20 mouse cellular contexts compared by ENCODE assay signal in the genomic region with DNA sequence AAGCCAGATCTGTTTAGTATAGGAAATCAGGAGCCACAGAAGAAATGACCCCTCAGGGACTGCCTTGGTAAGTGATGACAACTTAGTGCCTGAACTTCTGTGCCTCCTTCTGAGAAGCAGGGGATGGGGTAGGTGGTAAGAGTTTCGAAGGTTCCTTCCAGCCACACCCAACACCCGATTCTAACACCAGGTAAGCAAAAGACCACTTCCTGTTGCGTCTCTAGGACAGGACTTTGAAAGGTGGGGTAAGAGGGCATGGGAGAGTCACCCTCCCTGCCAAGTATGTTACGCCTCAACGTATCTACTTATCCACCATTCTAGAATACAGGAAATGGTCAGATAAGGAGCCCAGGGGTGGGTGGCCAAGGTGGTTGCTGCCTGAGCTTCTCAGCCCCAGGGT.
"Had no signal": no experiment of that assay in that cellular context is flagged by ENCODE, and none has a peak within 500 bp of the region (broad histone marks: within the 10 kb centered on the region; RNA-seq: fewer than 3 reads in every experiment).

No protein-coding gene starts in this region.

- DNase-seq: liver, embryonic 13.5 days; liver, postnatal 0 days; lung, adult 2 months; lung, postnatal 4 days; retina, postnatal 1 day; right cerebral cortex, adult 18-20 months; right cerebral cortex, postnatal 25 days; right cerebral cortex, postnatal 4 days; spleen, adult 18-20 months; thymus, adult 18-20 months; thymus, postnatal 25 days; thymus, postnatal 4 days had no signal

- H3K27ac ChIP-seq: liver, embryonic 13.5 days; liver, embryonic 15.5 days; lung, embryonic 15.5 days; midbrain, embryonic 13.5 days; midbrain, embryonic 15.5 days; neural tube, embryonic 13.5 days; neural tube, embryonic 15.5 days had no signal

- H3K4me1 ChIP-seq: lung, embryonic 15.5 days; midbrain, embryonic 15.5 days; neural tube, embryonic 13.5 days; neural tube, embryonic 15.5 days had no signal

- ATAC-seq: liver, postnatal 0 days; lung, postnatal 0 days; midbrain, embryonic 13.5 days; midbrain, embryonic 15.5 days had no signal

- H3K4me3 ChIP-seq: liver, embryonic 13.5 days; liver, embryonic 15.5 days; lung, embryonic 15.5 days; midbrain, embryonic 13.5 days; midbrain, embryonic 15.5 days; neural tube, embryonic 13.5 days; neural tube, embryonic 15.5 days had no signal

- H3K27me3 ChIP-seq: liver, embryonic 13.5 days; liver, embryonic 15.5 days; lung, embryonic 15.5 days; megakaryocyte, embryonic 14.5 days; midbrain, embryonic 13.5 days; neural tube, embryonic 13.5 days; neural tube, embryonic 15.5 days had no signal

- H3K36me3 ChIP-seq: lung, embryonic 15.5 days; midbrain, embryonic 13.5 days; midbrain, embryonic 15.5 days; neural tube, embryonic 13.5 days had no signal
